Mouse (Mus musculus) c-Kit-negative CD71-positive TER-119-positive erythroid progenitor cells, embryonic 14.5 days (primary cell): ENCODE results near the gene Armc12.

ENCODE experiments used
- DNase-seq: peaks from one replicate; pipeline ENCODE4 v3.0.0-alpha.2; 2013; ENCODE audit warnings: low read depth, low spot score

Armc12 gene

DNA sequence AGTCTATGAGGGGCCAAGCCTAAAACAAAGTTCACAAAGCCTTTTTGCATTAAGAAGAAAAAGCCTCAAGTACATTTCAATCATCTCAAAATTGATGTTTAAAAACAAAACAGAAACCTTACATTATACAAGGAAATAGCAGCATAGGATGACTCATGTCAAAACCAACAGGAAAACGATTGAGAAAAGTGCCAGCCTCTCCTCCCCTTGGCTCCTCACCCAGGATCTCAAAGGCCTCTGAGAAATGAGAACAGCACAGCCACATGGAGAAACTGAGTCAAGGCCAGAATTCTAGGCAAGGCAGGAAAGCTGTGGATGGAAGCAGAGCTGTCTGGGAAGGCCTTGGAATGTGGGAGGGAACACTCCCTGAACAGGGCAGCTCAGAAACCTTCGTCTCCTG is 58.0 kb downstream of the Armc12 start:
- DNase-seq, result no peak
